In genomic region chr16:29033357-29033756, GRCm38 (mm10) we compare ENCODE assay signal across 15 mouse cellular contexts.
DNase-seq lines count a peak whose midpoint lies in the region; ATAC-seq and TF ChIP-seq lines count a peak whose summit lies in the region.
"Had no signal": no experiment of that assay in that cellular context is flagged by ENCODE, and none has a peak within 500 bp of the region (broad histone marks: within the 10 kb centered on the region; RNA-seq: fewer than 3 reads in every experiment).

No protein-coding gene starts in this region.

- WGBS in heart, embryonic 12.5 days, result 65% methylated on average over 5 of the region's 5 CpGs
- 63% methylated on average over 5 of the region's 5 CpGs for WGBS in limb, embryonic 14.5 days
- 82% methylated on average over 5 of the region's 5 CpGs for WGBS in limb, embryonic 10.5 days

- no peak overlapping the region for H3K9ac ChIP-seq in heart, embryonic 12.5 days
- 0 out of 2 replicates have a peak overlapping the region, but pooled peaks have one; percentile 7 for H3K9ac ChIP-seq in limb, embryonic 14.5 days (ENCODE audit: low read depth, low read length, severe bottlenecking)
- H3K9ac ChIP-seq: hindbrain, embryonic 14.5 days; limb, embryonic 15.5 days; neural tube, embryonic 12.5 days had no signal

- no peaks in the 10 kb centered on the region for H3K36me3 ChIP-seq in heart, embryonic 12.5 days
- H3K36me3 ChIP-seq in limb, embryonic 14.5 days (ENCODE audit: control insufficient read depth, insufficient read depth, low read length), result no peaks in the 10 kb centered on the region
- no peaks in the 10 kb centered on the region for H3K36me3 ChIP-seq in limb, embryonic 10.5 days
- H3K36me3 ChIP-seq: forebrain, embryonic 10.5 days; limb, embryonic 15.5 days; neural tube, embryonic 12.5 days had no signal

- TF ChIP-seq POLR2A in limb, embryonic 14.5 days (IDR thresholded peaks at IDR 0.05; ENCODE audit: borderline replicate concordance, extremely low read depth, insufficient read depth, insufficient read length), result no peak

- no peak overlapping the region for H3K27ac ChIP-seq in heart, embryonic 12.5 days (ENCODE audit: poor library complexity, severe bottlenecking)
- H3K27ac ChIP-seq in limb, embryonic 14.5 days (replicated peaks; ENCODE audit: low read depth, low read length), result no peak overlapping the region
- H3K27ac ChIP-seq in limb, embryonic 10.5 days, result no peak overlapping the region
- H3K27ac ChIP-seq: hindbrain, embryonic 14.5 days; limb, embryonic 15.5 days; neural tube, embryonic 12.5 days had no signal

- H3K9me3 ChIP-seq in heart, embryonic 12.5 days (replicated peaks), result no peaks in the 10 kb centered on the region
- H3K9me3 ChIP-seq in limb, embryonic 14.5 days (ENCODE audit: control insufficient read depth, low read length), result no peaks in the 10 kb centered on the region
- H3K9me3 ChIP-seq in limb, embryonic 10.5 days (replicated peaks), result no peaks in the 10 kb centered on the region
- H3K9me3 ChIP-seq: forebrain, embryonic 10.5 days; limb, embryonic 15.5 days; neural tube, embryonic 12.5 days had no signal

- H3K4me3 ChIP-seq in heart, embryonic 12.5 days, result no peak overlapping the region
- no peak overlapping the region for H3K4me3 ChIP-seq in limb, embryonic 14.5 days (replicated peaks; ENCODE audit: low read length)
- H3K4me3 ChIP-seq in limb, embryonic 10.5 days, result no peak overlapping the region
- H3K4me3 ChIP-seq: forebrain, embryonic 10.5 days; limb, embryonic 15.5 days; neural tube, embryonic 12.5 days had no signal

- H3K4me2 ChIP-seq in heart, embryonic 12.5 days, result no peak overlapping the region
- H3K4me2 ChIP-seq in limb, embryonic 14.5 days (replicated peaks; ENCODE audit: low read depth, low read length, severe bottlenecking), result no peak overlapping the region
- H3K4me2 ChIP-seq: limb, embryonic 15.5 days; neural tube, embryonic 12.5 days had no signal

- ATAC-seq in heart, embryonic 12.5 days (ENCODE audit: insufficient number of reproducible peaks, low FRiP score), result no peak
- ATAC-seq in limb, embryonic 14.5 days (ENCODE audit: low FRiP score, low read depth), result no peak
- no peak for ATAC-seq in monocyte, adult 5-6 weeks (replicated peaks; ENCODE audit: insufficient number of reproducible peaks, low FRiP score, low TSS enrichment, poor library complexity, severe bottlenecking)

- peaks cover 5% of the 10 kb centered on the region; the same call in 1 of the 2 replicates for H3K4me1 ChIP-seq in heart, embryonic 12.5 days (replicated peaks)
- no peaks in the 10 kb centered on the region for H3K4me1 ChIP-seq in limb, embryonic 14.5 days (ENCODE audit: control insufficient read depth, insufficient read depth, low read length)
- peaks cover 7% of the 10 kb centered on the region for H3K4me1 ChIP-seq in limb, embryonic 10.5 days
- H3K4me1 ChIP-seq: limb, embryonic 15.5 days had no signal

- no peaks in the 10 kb centered on the region for H3K27me3 ChIP-seq in heart, embryonic 12.5 days (replicated peaks)
- H3K27me3 ChIP-seq in limb, embryonic 14.5 days (ENCODE audit: control insufficient read depth, insufficient read depth, low read length), result no peaks in the 10 kb centered on the region
- no peaks in the 10 kb centered on the region for H3K27me3 ChIP-seq in limb, embryonic 10.5 days (ENCODE audit: low read depth, poor library complexity, severe bottlenecking)
- H3K27me3 ChIP-seq: CH12.LX; limb, embryonic 15.5 days; neural tube, embryonic 12.5 days had no signal

- peak; percentile 54 for DNase-seq in heart, adult 11 months
- peak; percentile 45 for DNase-seq in limb, embryonic 14.5 days (ENCODE audit: low spot score)
- no peak for DNase-seq in limb, embryonic 10.5 days (ENCODE audit: low spot score)
- DNase-seq in adipocyte (ENCODE audit: low spot score), result peak; percentile 48
- peak; percentile 8 for DNase-seq in fibroblast of lung, adult 2 months (ENCODE audit: low read depth)
- DNase-seq in ovary, adult 18-20 months (ENCODE audit: low spot score), result no peak
- DNase-seq: layer of hippocampus, adult 9-11 months; right cerebral cortex, postnatal 14 days had no signal

Comparison
In these comparisons a context has a peak if more than half of its experiments do, and no peak if none do; other contexts are left out.
1. DNase-seq: peak in heart, adult 11 months (single experiment), limb, embryonic 14.5 days (single experiment), adipocyte (single experiment) and fibroblast of lung, adult 2 months (single experiment); none in limb, embryonic 10.5 days (single experiment) and ovary, adult 18-20 months (single experiment).